Mouse (Mus musculus): ENCODE results near the gene H1foo. TPM values are rescaled to one million over a fixed set of nuclear protein-coding genes. Genes with fewer than 3 reads are reported as not detected.

H1foo gene
- total RNA-seq, 1 experiment from 2014 or later: not detected

DNA sequence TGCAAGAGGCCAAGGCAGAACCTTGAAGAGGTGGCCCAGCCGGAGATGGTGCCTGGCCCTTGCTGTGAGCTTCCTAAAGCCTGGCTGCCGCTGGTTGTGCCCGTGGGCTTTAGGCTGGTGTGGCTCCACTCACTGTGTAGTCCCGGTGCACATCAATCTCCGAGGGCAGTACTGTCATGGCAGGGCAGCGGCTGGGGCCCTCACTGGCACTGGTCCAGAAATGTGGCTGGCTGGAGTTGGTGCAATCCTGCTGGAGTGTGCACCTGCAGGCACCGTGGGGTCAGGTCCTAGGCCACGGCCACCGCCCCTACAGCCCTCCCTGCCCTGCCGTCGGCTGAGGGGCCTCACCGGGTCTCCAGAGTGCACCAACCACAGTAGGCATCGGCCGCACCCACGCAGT is 33.1 kb downstream of the H1foo start:
- no peak for ATAC-seq (ENCODE audit: extremely low read depth, insufficient number of reproducible peaks, low FRiP score, poor library complexity, severe bottlenecking)

DNA sequence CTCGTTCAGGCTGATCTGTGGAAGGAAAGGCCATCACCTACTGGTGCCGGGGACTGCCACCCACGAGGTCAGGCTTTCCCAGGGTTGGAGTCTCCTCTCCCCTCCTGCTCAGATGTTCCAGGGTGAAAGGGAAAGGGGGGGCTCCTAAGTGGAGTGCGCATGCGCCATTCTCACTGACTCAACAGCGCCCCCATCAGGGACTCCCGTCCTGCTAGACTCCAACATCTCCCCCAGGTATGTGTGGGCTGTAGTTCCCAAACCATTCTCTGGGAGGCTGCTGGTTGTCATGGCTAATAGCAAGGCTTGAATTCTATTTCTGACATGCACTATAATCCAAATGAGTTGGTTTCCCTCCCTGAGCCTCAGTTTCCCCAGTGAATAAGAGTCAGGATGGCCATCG is 33.9 kb downstream of the H1foo start:
- ATAC-seq (ENCODE audit: extremely low read depth, insufficient number of reproducible peaks, low FRiP score, poor library complexity, severe bottlenecking): no peak

DNA sequence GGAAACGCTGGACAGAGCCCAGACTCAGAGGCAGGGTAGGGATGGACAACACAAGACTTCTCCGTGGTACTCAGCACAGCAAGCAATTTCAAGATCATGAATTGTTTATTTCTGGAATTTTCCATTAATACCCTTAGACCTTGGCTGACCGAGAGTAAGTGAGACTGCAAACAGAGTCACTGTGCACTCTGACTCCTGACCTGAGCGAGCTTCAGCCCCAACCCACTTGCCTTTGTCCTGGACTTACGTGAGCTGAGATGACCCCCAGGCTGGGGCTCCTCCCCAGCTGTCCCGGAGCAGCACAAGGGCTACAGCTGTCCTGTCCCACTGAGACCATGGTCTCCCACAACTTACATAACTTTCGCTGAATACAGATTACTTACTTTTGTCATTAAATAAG is 38.2 kb downstream of the H1foo start:
- ATAC-seq (ENCODE audit: extremely low read depth, insufficient number of reproducible peaks, low FRiP score, poor library complexity, severe bottlenecking): no peak

DNA sequence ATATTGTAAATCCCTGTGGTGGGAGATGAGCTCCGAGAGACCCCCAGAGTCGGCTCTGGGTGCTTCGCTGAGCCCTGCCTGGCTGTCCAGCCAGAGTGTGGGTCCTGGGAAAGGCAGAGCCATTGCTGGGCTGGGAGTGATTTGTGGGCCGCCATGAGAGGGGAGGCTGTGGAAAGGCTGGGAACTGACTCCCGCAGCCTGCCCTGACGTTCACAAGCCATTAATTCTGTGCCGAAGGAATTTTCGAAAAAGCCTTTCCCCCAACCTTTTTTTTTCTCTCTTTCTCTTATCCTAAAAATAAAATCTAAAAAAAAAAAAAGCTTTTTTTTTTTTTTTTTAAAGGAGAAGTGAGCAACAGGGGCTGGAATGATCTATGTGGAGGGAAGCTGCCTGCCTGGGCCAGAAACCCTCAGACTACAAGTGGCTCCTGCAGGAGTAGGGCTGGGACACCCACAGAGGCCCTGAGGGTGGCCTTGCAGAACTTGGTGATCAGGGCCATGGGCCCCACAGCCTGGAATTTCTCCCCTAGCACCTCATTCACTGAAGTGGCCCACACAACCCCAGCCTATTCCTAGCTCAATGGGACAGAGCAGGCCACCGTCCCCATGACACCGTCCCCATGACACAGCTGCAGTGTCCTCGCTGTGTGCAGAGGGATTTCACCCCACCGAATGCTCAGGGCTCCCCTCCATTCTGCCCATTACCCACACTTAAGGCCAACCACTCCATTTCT is 38.7 kb downstream of the H1foo start:
- no peak for ATAC-seq (ENCODE audit: extremely low read depth, insufficient number of reproducible peaks, low FRiP score, poor library complexity, severe bottlenecking)

DNA sequence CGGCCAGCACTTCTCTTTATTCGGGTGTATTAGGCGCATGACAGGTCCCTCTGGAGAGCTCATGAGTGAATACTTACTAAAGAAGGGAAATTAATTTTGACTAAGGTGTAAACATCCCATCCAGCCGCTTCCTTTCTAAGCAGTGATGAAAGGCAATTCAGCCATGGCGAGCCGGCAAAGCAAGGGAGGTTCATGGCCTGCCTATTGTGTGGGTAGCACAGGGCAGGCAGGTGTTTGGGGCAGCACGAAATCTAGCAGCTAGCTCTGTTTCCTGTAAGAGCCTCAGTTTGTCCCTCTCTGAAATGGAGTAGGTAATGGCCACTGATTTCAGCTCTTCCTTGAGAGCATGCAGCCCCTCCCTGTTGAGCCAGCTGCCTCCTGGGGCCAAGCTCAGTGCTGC is 39.8 kb downstream of the H1foo start:
- no peak for ATAC-seq (ENCODE audit: extremely low read depth, insufficient number of reproducible peaks, low FRiP score, poor library complexity, severe bottlenecking)

DNA sequence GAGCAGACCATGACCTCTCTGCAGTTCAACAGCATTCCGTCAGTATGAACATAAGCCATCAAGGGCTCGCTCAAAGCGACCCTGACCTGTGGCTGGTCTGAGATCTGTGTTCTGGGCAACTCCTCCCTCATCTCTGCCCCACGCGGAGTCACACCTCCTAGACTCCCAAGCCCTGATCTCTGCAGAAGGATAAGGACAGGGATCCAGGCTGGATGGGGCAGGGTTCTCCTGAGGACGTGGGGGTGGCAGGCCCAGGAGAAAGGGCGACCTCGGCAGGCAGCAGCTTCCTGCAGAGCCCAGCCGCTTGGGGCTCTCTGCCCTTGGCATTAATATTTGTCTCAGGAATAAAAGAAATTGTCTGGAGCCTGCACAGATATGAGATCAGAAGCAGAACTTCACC is 40.9 kb downstream of the H1foo start:
- no peak for ATAC-seq (ENCODE audit: extremely low read depth, insufficient number of reproducible peaks, low FRiP score, poor library complexity, severe bottlenecking)

DNA sequence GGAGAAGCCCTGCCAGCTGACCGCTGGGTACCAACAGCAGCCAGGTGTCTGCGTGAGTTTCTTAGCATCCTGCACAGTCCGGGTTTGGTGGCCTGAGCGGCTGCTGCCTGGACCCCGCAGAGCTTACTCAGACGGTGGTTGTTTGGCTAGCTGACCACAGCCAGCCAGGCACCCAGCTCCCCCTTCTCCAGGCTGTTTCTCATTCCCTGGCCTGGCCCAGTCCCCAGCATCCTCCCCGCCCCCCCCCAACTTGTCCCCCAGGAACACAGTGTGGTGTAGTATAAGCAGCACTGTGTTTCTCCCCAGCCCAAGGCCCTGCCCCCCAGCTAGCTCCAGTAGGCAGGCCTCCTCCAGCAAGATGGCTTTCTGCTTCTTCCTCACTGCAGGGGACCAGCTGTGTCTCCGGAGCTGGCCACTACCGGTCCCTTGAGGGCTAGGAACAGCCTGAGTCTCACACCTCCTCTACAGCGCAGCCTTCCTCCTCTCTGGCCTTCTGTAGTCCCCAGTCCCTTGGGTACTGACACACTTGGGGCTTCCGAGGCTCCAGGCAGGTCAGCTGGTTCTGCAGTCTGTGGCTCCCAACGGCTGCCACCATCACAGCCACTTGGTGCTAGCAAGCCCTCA is 41.8 kb downstream of the H1foo start:
- ATAC-seq (ENCODE audit: extremely low read depth, insufficient number of reproducible peaks, low FRiP score, poor library complexity, severe bottlenecking): no peak

DNA sequence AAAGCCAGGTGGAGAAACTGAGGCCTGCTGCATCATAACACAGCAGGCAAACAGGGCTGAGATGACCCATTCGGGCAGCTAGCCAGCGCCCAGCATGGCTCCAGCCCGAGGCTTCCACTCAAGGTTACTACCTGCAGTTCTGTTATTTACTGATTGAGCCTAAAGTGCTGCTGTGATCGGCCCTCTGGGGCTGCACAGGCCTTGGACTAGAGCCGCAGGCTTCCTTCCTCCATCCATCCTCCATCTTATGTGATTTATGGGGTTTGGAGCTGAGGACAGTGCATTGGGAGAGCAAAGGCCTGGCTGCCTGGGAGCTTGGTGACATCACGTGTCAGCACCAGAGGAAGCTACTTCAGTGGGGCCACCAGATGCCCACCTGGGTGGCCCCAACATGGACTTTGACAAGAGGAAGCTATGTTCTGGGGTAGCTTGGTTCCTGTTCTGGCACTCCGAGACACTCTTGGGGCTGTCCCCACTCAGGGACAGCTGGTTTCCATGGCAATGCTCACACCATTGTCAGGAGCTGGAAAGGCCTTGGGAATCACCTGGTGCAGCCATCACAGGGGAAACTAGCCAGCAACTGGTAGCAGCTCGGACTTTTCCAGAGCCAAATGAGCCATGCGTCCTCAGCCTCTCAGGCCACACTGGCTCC is 42.5 kb downstream of the H1foo start:
- ATAC-seq (ENCODE audit: extremely low read depth, insufficient number of reproducible peaks, low FRiP score, poor library complexity, severe bottlenecking): peak; percentile 9; the same call in 1 of the 2 replicates

DNA sequence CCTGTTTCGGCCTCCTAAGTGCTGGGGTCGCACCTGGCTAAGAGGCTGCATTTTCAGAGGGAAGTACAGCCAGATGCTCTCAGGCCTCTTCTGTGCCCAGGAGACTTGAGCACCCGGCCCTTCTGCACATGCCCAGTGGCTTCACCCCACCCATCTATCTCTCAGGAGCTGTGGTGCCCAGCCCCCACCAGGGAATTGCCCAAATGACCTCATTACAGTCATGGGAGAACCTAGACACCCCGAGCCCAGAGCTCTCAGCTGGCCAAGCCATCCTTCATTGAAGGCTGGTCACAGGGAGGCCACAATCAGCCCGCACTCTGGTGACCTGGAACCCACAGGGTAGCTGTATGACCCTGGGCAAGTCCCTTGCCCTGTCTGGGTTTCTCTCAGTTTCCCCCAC is 44.3 kb downstream of the H1foo start:
- no peak for ATAC-seq (ENCODE audit: extremely low read depth, insufficient number of reproducible peaks, low FRiP score, poor library complexity, severe bottlenecking)

DNA sequence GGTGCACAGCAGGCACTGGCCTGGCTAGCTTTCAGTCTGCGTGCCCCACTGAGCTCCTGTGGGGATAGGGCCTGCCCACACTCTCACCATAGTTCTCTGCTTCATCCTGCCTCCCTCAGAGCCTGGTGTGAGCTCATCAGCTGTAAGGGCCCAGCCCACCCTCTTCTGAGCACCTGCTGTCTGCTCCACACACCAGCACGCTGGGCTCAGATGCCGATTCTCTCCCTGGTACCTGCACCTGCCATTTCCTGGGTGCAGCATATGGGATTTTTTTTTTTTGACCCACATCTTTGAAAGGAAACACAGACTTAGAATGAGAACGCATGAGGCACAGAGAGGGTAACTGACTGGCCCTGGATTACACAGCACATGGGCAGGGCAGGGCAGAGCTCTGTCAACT is 44.9 kb downstream of the H1foo start:
- ATAC-seq (ENCODE audit: extremely low read depth, insufficient number of reproducible peaks, low FRiP score, poor library complexity, severe bottlenecking): no peak

DNA sequence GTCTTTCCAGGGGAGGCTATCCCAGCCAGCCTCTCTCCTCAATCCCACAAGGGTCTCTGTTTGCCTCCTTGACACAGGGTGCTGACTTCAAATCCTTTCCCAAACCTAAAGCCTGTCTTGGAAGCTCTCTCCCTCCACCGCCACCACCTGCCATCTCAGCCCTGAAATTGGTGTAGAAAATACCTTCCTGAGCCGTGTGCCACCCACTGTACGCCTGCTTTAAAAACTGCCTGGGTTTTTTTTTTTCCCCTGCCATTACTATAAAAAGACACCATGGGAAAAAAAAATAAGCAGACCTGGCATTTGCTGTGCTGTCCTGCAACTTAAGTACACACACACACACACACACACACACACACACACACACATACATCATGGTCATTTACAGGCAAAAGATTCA is 45.3 kb downstream of the H1foo start:
- no peak for ATAC-seq (ENCODE audit: extremely low read depth, insufficient number of reproducible peaks, low FRiP score, poor library complexity, severe bottlenecking)

DNA sequence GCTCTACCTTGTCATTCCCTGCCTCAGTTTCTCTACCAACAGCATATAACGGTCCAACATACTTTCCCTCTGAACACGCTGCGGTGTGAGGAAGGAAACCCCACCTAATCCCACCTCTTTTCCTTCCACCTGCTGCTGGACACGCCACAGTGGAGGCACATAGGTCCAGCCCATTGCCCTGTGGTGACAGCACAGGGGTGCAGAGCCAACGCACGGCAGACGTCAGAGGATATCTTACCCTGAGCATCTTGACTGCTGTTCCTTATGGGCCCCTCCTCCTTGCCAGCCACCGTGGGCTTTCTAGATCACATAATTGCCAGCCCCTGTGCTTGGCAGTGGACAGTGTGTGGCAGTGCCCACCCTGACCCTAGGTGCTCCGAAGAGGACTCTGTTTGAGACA is 45.7 kb downstream of the H1foo start:
- no peak for ATAC-seq (ENCODE audit: extremely low read depth, insufficient number of reproducible peaks, low FRiP score, poor library complexity, severe bottlenecking)

DNA sequence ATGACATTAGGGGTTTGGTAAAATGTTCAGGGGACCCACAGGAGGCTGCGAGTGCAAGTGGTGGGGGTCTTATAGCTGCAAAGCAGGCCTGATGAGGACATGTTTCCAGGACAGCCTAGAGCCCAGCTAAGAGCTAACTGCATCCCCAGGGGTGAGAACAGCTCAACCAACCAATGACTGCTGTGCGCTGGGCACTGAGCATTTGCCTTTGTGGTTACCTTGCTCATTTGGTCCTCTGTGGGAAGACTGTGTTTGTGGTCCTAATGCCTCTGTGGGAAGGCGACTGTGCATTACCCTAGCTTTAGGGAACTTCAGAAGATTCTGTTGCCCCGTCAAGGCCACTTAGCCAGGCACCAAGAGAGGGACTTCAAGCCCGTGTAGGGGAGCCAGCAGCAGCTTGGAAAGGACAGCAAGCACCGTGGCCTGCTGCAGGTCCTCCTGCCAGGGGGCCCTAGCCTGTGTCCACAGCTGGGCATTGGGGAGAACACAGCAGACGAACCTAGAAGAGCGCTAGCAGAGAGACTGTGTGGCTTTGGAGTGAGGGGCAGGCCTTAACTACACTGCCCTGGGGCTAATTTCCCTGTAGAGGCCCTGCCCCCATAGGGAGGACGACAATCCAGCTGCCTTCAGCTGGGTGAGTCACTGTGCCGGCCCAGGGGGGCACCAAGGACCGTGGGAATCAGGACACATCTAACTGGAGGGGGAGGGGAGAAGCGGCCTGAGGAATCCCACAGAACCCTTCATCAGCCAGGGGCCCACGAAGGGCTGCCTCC is 46.6 kb downstream of the H1foo start:
- ATAC-seq (ENCODE audit: extremely low read depth, insufficient number of reproducible peaks, low FRiP score, poor library complexity, severe bottlenecking): no peak

DNA sequence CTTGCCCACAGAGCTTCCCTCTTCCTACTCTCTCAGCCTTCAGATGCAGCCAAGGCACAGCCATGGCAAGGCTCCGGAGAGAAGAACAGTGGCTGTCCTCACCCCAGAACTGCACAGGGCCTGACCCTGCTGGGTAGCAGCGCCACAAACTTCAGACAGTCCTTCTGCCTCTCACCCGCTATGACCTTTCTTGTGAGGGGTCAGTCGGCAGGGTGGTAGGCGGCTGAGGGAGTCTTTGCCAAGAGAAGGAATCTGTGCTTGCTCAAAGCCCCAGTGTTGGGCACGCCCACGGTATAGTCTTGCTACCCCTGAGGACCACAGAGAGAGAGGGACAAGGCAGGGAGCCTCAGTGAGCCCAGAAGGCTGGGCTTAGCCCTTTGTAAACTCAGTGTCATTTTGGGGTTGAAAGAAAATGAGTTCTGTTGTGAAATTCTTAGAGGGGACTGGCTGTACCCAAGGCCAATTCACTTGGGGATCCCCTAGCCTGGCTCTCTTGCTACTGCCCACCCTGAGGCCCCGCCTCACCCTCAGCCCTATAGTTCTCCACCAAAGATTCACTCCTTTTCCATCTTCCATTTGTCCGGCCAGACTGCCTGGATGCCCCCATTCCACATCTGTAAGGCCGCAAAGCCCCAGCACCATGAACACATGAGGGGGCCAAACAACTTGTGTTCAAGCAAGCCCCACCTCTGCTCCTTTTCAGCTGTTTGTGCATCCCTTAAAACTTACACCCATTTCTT is 47.3 kb downstream of the H1foo start:
- ATAC-seq (ENCODE audit: extremely low read depth, insufficient number of reproducible peaks, low FRiP score, poor library complexity, severe bottlenecking): no peak

DNA sequence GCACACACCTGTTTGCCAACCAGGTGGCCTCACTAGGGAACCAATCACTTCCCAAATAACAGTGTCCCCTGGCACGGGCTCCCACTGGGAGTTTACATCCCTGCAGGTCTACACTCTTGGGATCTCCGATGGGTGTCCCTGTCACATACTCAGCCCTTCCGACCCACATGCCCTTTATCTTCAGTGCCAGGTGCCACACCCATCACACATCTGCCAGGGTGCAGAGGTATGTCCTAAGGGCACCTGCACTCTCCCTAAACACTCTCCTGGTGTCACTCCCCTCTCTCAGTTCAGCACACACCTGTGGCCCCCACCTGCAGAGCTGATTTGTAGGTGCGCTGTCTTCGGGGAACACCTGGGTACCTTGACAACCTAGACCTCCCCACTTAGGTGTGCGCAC is 48.2 kb downstream of the H1foo start:
- ATAC-seq (ENCODE audit: extremely low read depth, insufficient number of reproducible peaks, low FRiP score, poor library complexity, severe bottlenecking): no peak

DNA sequence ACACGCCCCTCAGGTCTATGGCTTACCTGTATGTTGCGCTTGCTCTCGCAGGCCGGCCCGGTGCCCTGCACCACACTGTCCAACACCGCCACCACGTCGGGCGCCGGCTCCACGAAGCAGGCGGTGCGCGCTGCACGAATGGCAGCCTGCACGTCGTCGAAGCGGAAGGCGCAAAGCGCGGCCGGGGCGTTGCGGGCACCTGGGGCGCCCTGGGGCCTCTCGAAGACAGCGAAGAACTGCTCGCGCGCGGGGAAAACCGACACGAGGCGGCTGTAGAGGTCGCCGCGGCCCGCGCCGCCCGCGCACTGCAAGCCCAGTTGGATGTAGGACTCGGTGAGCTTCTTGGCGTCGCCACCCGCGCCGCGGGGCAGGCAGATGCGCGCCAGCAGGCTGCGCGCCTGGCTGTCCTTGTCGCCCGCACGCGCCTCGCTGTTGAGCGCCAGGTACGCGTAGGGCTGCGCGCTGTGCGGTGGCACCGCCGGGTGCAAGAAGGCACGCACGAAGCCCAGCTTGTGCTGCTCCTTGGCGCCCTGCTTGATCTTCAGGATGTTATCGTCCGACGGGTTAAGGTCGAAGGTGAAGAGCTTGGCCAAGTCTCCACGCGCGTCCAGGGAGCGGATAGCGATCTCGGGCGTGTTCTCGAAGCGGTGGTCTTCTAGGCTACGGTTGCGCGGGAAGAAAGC is 48.9 kb downstream of the H1foo start:
- ATAC-seq (ENCODE audit: extremely low read depth, insufficient number of reproducible peaks, low FRiP score, poor library complexity, severe bottlenecking): no peak

DNA sequence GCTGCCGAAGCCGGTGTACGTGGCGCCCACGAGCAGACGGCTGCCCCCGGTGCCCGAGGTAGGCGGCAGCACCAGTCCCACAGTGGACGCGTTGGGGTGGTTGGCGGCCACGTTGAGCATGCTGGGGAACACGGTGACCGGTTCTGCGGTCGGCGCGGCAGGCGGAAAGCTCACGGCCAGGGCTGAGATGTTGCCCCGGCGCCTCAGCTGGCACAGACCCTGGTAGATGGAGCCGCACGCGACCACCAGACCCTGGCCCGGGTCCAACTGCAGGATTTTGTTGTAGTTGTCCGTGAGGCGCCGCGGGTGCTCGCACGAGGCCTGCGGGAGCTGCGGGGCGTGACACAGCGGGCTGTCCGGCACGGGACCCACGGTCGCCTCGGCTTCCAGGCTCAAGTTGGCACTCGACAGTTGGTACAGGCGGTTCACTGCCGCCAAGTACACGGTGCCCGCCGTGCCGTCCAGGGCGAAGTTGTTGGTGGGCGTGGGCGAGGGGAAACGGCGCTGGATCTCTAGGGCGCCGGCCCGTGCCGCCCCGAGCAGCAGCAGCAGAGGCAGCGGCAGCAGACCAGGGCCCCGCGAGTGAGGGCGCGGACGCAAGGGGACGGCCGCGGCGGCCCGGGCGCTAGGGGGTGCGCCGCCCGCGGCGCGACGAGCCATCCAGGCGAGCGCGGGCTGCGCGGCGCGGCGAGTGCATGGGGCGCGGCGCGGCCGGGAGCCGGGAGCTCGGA is 49.6 kb downstream of the H1foo start:
- ATAC-seq (ENCODE audit: extremely low read depth, insufficient number of reproducible peaks, low FRiP score, poor library complexity, severe bottlenecking): no peak
